Mouse (Mus musculus): ENCODE measurements at regions not wholly inside any gene's neighbourhood (a gene's known extent, or its start where the extent isn't known, plus 50 kb on each side); places are given as distances from the start of the nearest gene placed in this dataset.

DNA sequence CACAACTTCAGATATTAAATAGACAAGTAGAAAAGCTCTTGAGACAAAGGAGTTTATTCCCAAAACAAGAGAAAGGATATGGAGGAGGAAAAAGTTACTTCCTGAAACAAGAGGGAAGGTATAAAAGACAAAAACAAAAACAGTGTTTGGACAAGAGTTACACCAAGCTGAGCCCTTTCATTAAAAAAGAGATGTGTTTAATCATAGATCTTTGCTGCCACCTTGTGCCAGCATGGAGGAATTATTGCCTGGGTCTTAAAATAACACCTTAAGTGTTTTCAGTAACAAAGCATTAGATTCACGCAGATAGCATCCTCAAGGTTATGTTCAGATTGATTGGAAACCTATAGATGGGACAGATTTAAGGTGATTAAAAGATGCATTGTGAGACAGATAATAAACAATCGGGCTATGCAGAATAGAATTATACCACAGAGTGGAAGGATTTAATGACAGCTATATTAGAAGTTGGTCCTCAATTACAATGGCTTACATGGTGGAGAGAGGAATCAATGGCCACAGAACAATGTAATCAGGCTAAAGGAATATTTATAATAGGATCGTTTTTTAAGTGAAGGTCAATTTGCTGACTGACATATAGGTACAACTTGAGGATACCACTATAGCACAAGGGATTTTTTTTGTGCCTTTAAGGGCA is 97.6 kb downstream of the Tm4sf1 start:
- H3K27me3 ChIP-seq (ENCODE audit: control insufficient read depth in 1 of 2, insufficient read depth in 2 of 2, low read length in 2 of 2), result no peaks in the 10 kb centered on the region
- H3K27ac ChIP-seq (ENCODE audit: control insufficient read depth, low read depth, low read length), result no peak overlapping the region
- TF ChIP-seq ZC3H11A (IDR thresholded peaks at IDR 0.05; ENCODE audit: low read depth, low read length) (peak; percentile 71), BHLHE40 (IDR thresholded peaks at IDR 0.05; ENCODE audit: borderline replicate concordance, low read depth, low read length) (no peak), MAFK (IDR thresholded peaks at IDR 0.05; ENCODE audit: borderline replicate concordance, low read depth, low read length) (no peak), CTCF (IDR thresholded peaks at IDR 0.05 in 2 of 3, conservative IDR thresholded peaks at IDR 0.05 in 1 of 3; ENCODE audit: control insufficient read depth in 1 of 3, insufficient read depth in 1 of 3, low read depth in 2 of 3, low read length in 3 of 3, poor library complexity in 1 of 3, severe bottlenecking in 1 of 3) (peak in 2 of 3 experiments; percentile 39 to 76; a peak in 4 of 6 replicates), EP300 (IDR thresholded peaks at IDR 0.05; ENCODE audit: low read depth in 1 of 2, low read length in 2 of 2) (no peak), TBP (IDR thresholded peaks at IDR 0.05; ENCODE audit: low read depth, low read length) (no peak), RAD21 (IDR thresholded peaks at IDR 0.05; ENCODE audit: low read depth, low read length) (peak; percentile 81), SMC3 (IDR thresholded peaks at IDR 0.05; ENCODE audit: low read depth, low read length) (peak; percentile 79)
- H3K79me2 ChIP-seq (ENCODE audit: control insufficient read depth, insufficient read depth, low read length, poor library complexity), result no peaks in the 10 kb centered on the region
- H3K4me3 ChIP-seq (ENCODE audit: control insufficient read depth in 1 of 2, insufficient read depth in 1 of 2, low read depth in 2 of 2, low read length in 2 of 2), result no peak overlapping the region
- H3K36me3 ChIP-seq (ENCODE audit: control insufficient read depth in 1 of 2, insufficient read depth in 2 of 2, low read length in 2 of 2), result no peaks in the 10 kb centered on the region
- no peak overlapping the region for H3K9ac ChIP-seq (ENCODE audit: control insufficient read depth, low read depth, low read length, poor library complexity, severe bottlenecking)
- H3K4me1 ChIP-seq (ENCODE audit: control insufficient read depth in 1 of 2, insufficient read depth in 2 of 2, low read length in 2 of 2), result no peaks in the 10 kb centered on the region
- no peaks in the 10 kb centered on the region for H3K9me3 ChIP-seq (replicated peaks; ENCODE audit: insufficient read depth, low read length)
- peak; percentile 59 for DNase-seq (ENCODE audit: low read depth, low spot score)

DNA sequence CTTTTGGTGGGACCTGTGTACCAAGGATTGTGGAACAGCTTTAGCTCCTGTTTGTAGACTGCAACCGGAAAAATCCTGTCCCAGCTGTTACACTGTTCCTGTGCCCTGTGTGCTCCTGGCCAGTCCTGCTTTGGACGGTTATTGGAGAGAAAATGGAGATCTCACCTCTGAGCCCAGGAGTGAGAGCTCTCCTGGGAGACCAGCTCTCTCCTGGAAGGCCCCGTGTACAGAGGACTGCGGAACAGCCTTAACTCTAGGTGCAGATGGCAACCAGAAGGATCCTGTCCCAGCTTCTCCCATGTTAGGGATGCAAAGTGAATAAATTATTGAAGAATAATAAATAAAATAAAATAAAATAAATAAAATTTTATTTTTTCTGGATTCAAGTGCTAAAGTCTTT is 98.4 kb downstream of the Tm4sf1 start:
- Histone ChIP-seq H3K27ac (ENCODE audit: control insufficient read depth, low read depth, low read length) (no peak overlapping the region), H3K9ac (ENCODE audit: control insufficient read depth, low read depth, low read length, poor library complexity, severe bottlenecking) (no peak overlapping the region), H3K9me3 (replicated peaks; ENCODE audit: insufficient read depth, low read length) (no peaks in the 10 kb centered on the region), H3K27me3 (ENCODE audit: control insufficient read depth in 1 of 2, insufficient read depth in 2 of 2, low read length in 2 of 2) (no peaks in the 10 kb centered on the region), H3K4me1 (ENCODE audit: control insufficient read depth in 1 of 2, insufficient read depth in 2 of 2, low read length in 2 of 2) (no peaks in the 10 kb centered on the region), H3K4me3 (ENCODE audit: control insufficient read depth in 1 of 2, insufficient read depth in 1 of 2, low read depth in 2 of 2, low read length in 2 of 2) (no peak overlapping the region), H3K79me2 (ENCODE audit: control insufficient read depth, insufficient read depth, low read length, poor library complexity) (no peaks in the 10 kb centered on the region), H3K36me3 (ENCODE audit: control insufficient read depth in 1 of 2, insufficient read depth in 2 of 2, low read length in 2 of 2) (no peaks in the 10 kb centered on the region)
- DNase-seq (ENCODE audit: low read depth, low spot score), result no peak
- TF ChIP-seq MYC (IDR thresholded peaks at IDR 0.05; ENCODE audit: low read depth, low read length), result no peak
- TF ChIP-seq KAT2A (conservative IDR thresholded peaks at IDR 0.05; ENCODE audit: low read depth, low read length), result no peak
- no peak for TF ChIP-seq TCF12 (IDR thresholded peaks at IDR 0.05; ENCODE audit: low read depth, low read length)
- no peak for TF ChIP-seq CTCF (IDR thresholded peaks at IDR 0.05 in 2 of 3, conservative IDR thresholded peaks at IDR 0.05 in 1 of 3; ENCODE audit: control insufficient read depth in 1 of 3, insufficient read depth in 1 of 3, low read depth in 2 of 3, low read length in 3 of 3, poor library complexity in 1 of 3, severe bottlenecking in 1 of 3)
- no peak for TF ChIP-seq SMC3 (IDR thresholded peaks at IDR 0.05; ENCODE audit: low read depth, low read length)
- TF ChIP-seq RCOR1 (IDR thresholded peaks at IDR 0.05; ENCODE audit: low read depth, low read length), result no peak
- no peak for TF ChIP-seq ZNF384 (IDR thresholded peaks at IDR 0.05; ENCODE audit: low read depth, low read length)
- no peak for TF ChIP-seq UBTF (IDR thresholded peaks at IDR 0.05; ENCODE audit: borderline replicate concordance, insufficient read depth, low read depth, low read length)
- TF ChIP-seq CHD1 (IDR thresholded peaks at IDR 0.05; ENCODE audit: low read depth, low read length), result no peak
- TF ChIP-seq POLR2AphosphoS5 (IDR thresholded peaks at IDR 0.05; ENCODE audit: borderline replicate concordance, low read depth, low read length), result no peak
- TF ChIP-seq ELF1 (IDR thresholded peaks at IDR 0.05; ENCODE audit: low read depth, low read length), result no peak
- TF ChIP-seq POLR2AphosphoS2 (IDR thresholded peaks at IDR 0.05; ENCODE audit: low read length), result no peak
- TF ChIP-seq BHLHE40 (IDR thresholded peaks at IDR 0.05; ENCODE audit: borderline replicate concordance, low read depth, low read length), result no peak
- no peak for TF ChIP-seq ZC3H11A (IDR thresholded peaks at IDR 0.05; ENCODE audit: low read depth, low read length)
- no peak for TF ChIP-seq RAD21 (IDR thresholded peaks at IDR 0.05; ENCODE audit: low read depth, low read length)
- TF ChIP-seq SIN3A (IDR thresholded peaks at IDR 0.05; ENCODE audit: low read length), result no peak
- no peak for TF ChIP-seq MYB (IDR thresholded peaks at IDR 0.05; ENCODE audit: low read depth, low read length)
- TF ChIP-seq NRF1 (IDR thresholded peaks at IDR 0.05; ENCODE audit: insufficient read depth, low read depth, low read length, poor library complexity, severe bottlenecking), result no peak
